Mouse (Mus musculus) adrenal gland, adult (tissue): ENCODE results near the gene Prdm4.
A peak's percentile ranks its signal among the peaks of the same experiment; 100 is the strongest.

Experiments
- DNase-seq, 2 experiments: peaks; one replicate each; pipeline ENCODE4 v3.0.0; 2022 to 2023; ENCODE audit warnings: low spot score in 1 of 2; ENCODE audit not compliant: inconsistent age in 2 of 2

The Prdm4 gene

GRCm38 (mm10) chr10:85871698-85872478 is 45.1 kb downstream of the Prdm4 start:
- peak; percentile 93 to 98 for DNase-seq

GRCm38 (mm10) chr10:85846105-85846862 is 70.7 kb downstream of the Prdm4 start:
- no peak for DNase-seq
